Mouse (Mus musculus): ENCODE measurements around the gene Gsg1. TPM values are rescaled to one million over a fixed set of nuclear protein-coding genes. Genes with fewer than 3 reads are reported as not detected.

The Gsg1 gene
- total and polyA plus RNA-seq, 3 experiments: not detected

DNA sequence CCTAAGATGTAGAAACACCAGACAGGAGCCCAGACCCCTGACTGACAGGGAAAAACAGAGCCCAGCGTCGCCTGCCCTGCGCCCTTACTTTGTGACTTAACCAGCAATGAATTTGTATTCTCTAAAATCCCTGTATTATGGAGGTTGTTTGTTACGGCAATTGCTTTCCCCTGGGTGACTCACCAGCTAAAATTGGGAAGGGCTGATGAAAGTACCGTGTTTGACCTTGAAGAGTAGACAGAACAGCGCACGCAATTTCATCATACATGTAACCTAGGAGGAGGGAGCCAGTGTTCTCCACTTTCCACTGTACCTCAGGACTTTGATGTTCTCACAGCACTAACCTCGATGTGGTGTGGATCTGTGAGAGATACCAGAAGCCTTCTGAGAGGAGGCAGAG is 61.2 kb downstream of the Gsg1 start:
- Histone ChIP-seq H3K9ac (ENCODE audit: control insufficient read depth, low read depth, low read length, poor library complexity, severe bottlenecking) (no peak overlapping the region), H3K4me1 (ENCODE audit: control insufficient read depth in 1 of 2, insufficient read depth in 2 of 2, low read length in 2 of 2) (peaks cover 5 to 11% of the 10 kb centered on the region in 2 experiments; a peak in 2 of 4 replicates), H3K9me3 (replicated peaks; ENCODE audit: insufficient read depth, low read length) (no peaks in the 10 kb centered on the region), H3K79me2 (ENCODE audit: control insufficient read depth, insufficient read depth, low read length, poor library complexity) (no peaks in the 10 kb centered on the region; the same call in 1 of the 2 replicates), H3K27ac (ENCODE audit: control insufficient read depth, low read depth, low read length) (no peak overlapping the region), H3K27me3 (ENCODE audit: control insufficient read depth in 1 of 2, insufficient read depth in 2 of 2, low read length in 2 of 2) (no peaks in the 10 kb centered on the region), H3K36me3 (ENCODE audit: control insufficient read depth in 1 of 2, insufficient read depth in 2 of 2, low read length in 2 of 2) (peaks cover 0 to 6% of the 10 kb centered on the region in 2 experiments; a peak in 2 of 4 replicates), H3K4me3 (ENCODE audit: control insufficient read depth in 1 of 2, insufficient read depth in 1 of 2, low read depth in 2 of 2, low read length in 2 of 2) (no peak overlapping the region)
- TF ChIP-seq POLR2AphosphoS5 (IDR thresholded peaks at IDR 0.05; ENCODE audit: borderline replicate concordance, low read depth, low read length) (no peak), ZMIZ1 (IDR thresholded peaks at IDR 0.05; ENCODE audit: low read depth, low read length) (no peak), SMC3 (IDR thresholded peaks at IDR 0.05; ENCODE audit: low read depth, low read length) (no peak), BHLHE40 (IDR thresholded peaks at IDR 0.05; ENCODE audit: borderline replicate concordance, low read depth, low read length) (no peak), MEF2A (IDR thresholded peaks at IDR 0.05; ENCODE audit: extremely low read depth, insufficient replicate concordance, low read depth, low read length, poor library complexity, severe bottlenecking) (no peak), NRF1 (IDR thresholded peaks at IDR 0.05; ENCODE audit: insufficient read depth, low read depth, low read length, poor library complexity, severe bottlenecking) (no peak), HCFC1 (IDR thresholded peaks at IDR 0.05; ENCODE audit: low read depth, low read length) (no peak), RAD21 (IDR thresholded peaks at IDR 0.05; ENCODE audit: low read depth, low read length) (no peak), MYB (IDR thresholded peaks at IDR 0.05; ENCODE audit: low read depth, low read length) (no peak), E2F4 (IDR thresholded peaks at IDR 0.05; ENCODE audit: borderline replicate concordance, low read depth, low read length) (no peak), ZKSCAN1 (IDR thresholded peaks at IDR 0.05; ENCODE audit: low read depth, low read length) (no peak), GABPA (IDR thresholded peaks at IDR 0.05; ENCODE audit: low read depth, low read length) (no peak), MAZ (IDR thresholded peaks at IDR 0.05; ENCODE audit: low read depth, low read length) (no peak), ELF1 (IDR thresholded peaks at IDR 0.05; ENCODE audit: low read depth, low read length) (no peak), POLR2A (IDR thresholded peaks at IDR 0.05; ENCODE audit: control insufficient read depth in 1 of 2, insufficient read depth in 1 of 2, low read depth in 1 of 2, low read length in 2 of 2, poor library complexity in 1 of 2) (no peak), ETS1 (IDR thresholded peaks at IDR 0.05; ENCODE audit: low read depth, low read length) (no peak), UBTF (IDR thresholded peaks at IDR 0.05; ENCODE audit: borderline replicate concordance, insufficient read depth, low read depth, low read length) (no peak)
- DNase-seq (ENCODE audit: low read depth, low spot score): no peak

DNA sequence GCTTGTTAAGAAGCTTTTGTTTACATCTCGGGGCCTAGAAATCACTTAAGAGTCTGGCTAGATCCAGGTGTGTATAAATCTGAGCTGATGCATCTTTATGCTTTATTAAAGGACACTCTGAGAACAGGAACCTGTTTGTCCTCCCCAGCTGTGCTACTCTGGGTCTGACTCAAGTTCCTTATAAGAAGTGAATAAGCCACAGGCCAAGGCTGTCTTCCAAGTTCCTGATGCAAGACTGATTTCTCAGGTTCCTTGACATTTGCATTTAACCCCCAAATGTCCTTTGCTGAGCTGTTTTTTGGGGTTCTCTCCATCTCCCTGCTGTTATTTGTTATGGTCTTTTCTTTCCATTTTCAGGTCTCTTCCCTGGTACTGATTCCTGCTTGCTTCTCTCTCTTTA is 62.2 kb downstream of the Gsg1 start:
- DNase-seq (ENCODE audit: low read depth, low spot score): peak; percentile 77
- Histone ChIP-seq H3K36me3 (ENCODE audit: control insufficient read depth in 1 of 2, insufficient read depth in 2 of 2, low read length in 2 of 2) (peaks cover 0 to 7% of the 10 kb centered on the region in 2 experiments; a peak in 2 of 4 replicates), H3K79me2 (ENCODE audit: control insufficient read depth, insufficient read depth, low read length, poor library complexity) (no peaks in the 10 kb centered on the region), H3K9me3 (replicated peaks; ENCODE audit: insufficient read depth, low read length) (no peaks in the 10 kb centered on the region), H3K4me3 (ENCODE audit: control insufficient read depth in 1 of 2, insufficient read depth in 1 of 2, low read depth in 2 of 2, low read length in 2 of 2) (no peak overlapping the region), H3K27me3 (ENCODE audit: control insufficient read depth in 1 of 2, insufficient read depth in 2 of 2, low read length in 2 of 2) (no peaks in the 10 kb centered on the region), H3K9ac (ENCODE audit: control insufficient read depth, low read depth, low read length, poor library complexity, severe bottlenecking) (no peak overlapping the region), H3K27ac (ENCODE audit: control insufficient read depth, low read depth, low read length) (no peak overlapping the region), H3K4me1 (ENCODE audit: control insufficient read depth in 1 of 2, insufficient read depth in 2 of 2, low read length in 2 of 2) (peaks cover 5 to 6% of the 10 kb centered on the region in 2 experiments; a peak in 2 of 4 replicates)
- TF ChIP-seq TBP (IDR thresholded peaks at IDR 0.05; ENCODE audit: low read depth, low read length): no peak
- TF ChIP-seq SIN3A (IDR thresholded peaks at IDR 0.05; ENCODE audit: low read length): 0 out of 2 replicates have a peak, but pooled peaks have one; percentile 32
- no peak for TF ChIP-seq POLR2AphosphoS5 (IDR thresholded peaks at IDR 0.05; ENCODE audit: borderline replicate concordance, low read depth, low read length)
- TF ChIP-seq EP300 (IDR thresholded peaks at IDR 0.05; ENCODE audit: low read depth in 1 of 2, low read length in 2 of 2): no peak
- TF ChIP-seq KAT2A (conservative IDR thresholded peaks at IDR 0.05; ENCODE audit: low read depth, low read length): no peak
- TF ChIP-seq SMC3 (IDR thresholded peaks at IDR 0.05; ENCODE audit: low read depth, low read length): no peak
- no peak for TF ChIP-seq HCFC1 (IDR thresholded peaks at IDR 0.05; ENCODE audit: low read depth, low read length)
- TF ChIP-seq MAX (IDR thresholded peaks at IDR 0.05; ENCODE audit: low read length): no peak
- no peak for TF ChIP-seq MYB (IDR thresholded peaks at IDR 0.05; ENCODE audit: low read depth, low read length)
- TF ChIP-seq RCOR1 (IDR thresholded peaks at IDR 0.05; ENCODE audit: low read depth, low read length): 0 out of 2 replicates have a peak, but pooled peaks have one; percentile 6
- TF ChIP-seq MYC (IDR thresholded peaks at IDR 0.05; ENCODE audit: low read depth, low read length): no peak
- TF ChIP-seq MEF2A (IDR thresholded peaks at IDR 0.05; ENCODE audit: extremely low read depth, insufficient replicate concordance, low read depth, low read length, poor library complexity, severe bottlenecking): no peak
- peak; percentile 73 for TF ChIP-seq ETS1 (IDR thresholded peaks at IDR 0.05; ENCODE audit: low read depth, low read length)
- TF ChIP-seq ZMIZ1 (IDR thresholded peaks at IDR 0.05; ENCODE audit: low read depth, low read length): no peak
- no peak for TF ChIP-seq JUND (IDR thresholded peaks at IDR 0.05; ENCODE audit: low read depth, low read length)
- no peak for TF ChIP-seq ELF1 (IDR thresholded peaks at IDR 0.05; ENCODE audit: low read depth, low read length)
- TF ChIP-seq UBTF (IDR thresholded peaks at IDR 0.05; ENCODE audit: borderline replicate concordance, insufficient read depth, low read depth, low read length): no peak
- no peak for TF ChIP-seq NELFE (IDR thresholded peaks at IDR 0.05; ENCODE audit: low read depth, low read length)

All from MEL (cell line).